Mouse (Mus musculus): Measurements from ENCODE around the gene Crygs. TPM values are rescaled to one million over a fixed set of nuclear protein-coding genes. Genes with fewer than 3 reads are reported as not detected.

Gene Crygs
- polyA plus RNA-seq, 1 experiment from 2014 or later: not detected

DNA sequence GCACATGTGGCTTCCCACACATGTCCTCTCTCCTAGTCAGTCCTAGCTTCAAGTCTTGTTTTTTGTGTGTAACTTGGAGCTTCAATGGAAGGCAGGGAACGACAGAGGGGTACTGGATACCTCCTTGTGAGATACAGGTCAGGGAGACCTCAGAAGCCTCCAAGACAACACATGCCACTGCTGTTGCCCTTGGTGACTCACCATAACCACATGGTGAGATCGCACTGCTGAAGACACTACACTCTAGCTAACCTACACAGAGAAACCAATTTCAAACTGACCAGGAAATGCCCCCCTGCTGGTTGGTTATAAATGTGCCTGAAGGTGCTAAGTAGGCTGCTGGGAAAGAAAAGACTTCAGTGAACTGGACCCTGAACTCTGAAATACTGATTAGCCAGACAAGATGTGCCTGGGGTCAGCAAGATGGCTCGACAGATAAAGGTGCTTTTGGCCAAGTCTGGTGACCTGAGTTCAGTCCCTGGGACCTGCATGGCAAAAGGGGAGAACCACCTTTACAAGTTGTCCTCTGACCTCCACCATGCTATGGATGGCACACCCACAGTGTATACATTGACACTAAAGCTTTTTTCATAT is 21.7 kb upstream of the Crygs start:
- 92% methylated on average over 3 of the region's 3 CpGs for WGBS
- no peaks in the 10 kb centered on the region for H3K4me1 ChIP-seq
- H3K4me2 ChIP-seq: no peak overlapping the region
- no peaks in the 10 kb centered on the region; the same call in 1 of the 2 replicates for H3K36me3 ChIP-seq (replicated peaks)
- no peak overlapping the region for H3K4me3 ChIP-seq
- no peak overlapping the region for H3K9ac ChIP-seq
- H3K9me3 ChIP-seq: no peaks in the 10 kb centered on the region
- no peaks in the 10 kb centered on the region for H3K27me3 ChIP-seq (replicated peaks)
- H3K27ac ChIP-seq: no peak overlapping the region
- ATAC-seq (replicated peaks): no peak

DNA sequence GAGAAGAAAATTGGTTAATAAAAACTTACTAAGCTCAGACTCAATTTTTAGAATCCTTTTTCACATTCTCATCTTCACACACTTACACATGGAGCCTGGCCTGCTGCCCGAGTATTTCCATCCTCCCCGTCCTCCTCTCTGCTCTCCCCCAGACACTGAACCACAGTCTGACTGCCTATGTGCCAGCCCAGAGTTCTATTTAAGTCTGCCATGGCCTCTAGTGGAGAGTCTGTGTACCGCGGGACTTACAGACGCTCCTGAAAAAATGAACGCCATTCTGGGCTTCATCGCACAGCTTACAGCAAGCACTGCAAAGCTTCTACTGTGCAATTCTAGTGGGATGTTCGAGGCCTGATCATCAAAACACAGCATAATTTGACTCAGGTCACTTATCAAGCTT is 9.4 kb upstream of the Crygs start:
- Histone ChIP-seq H3K4me2 (no peak overlapping the region), H3K9me3 (no peaks in the 10 kb centered on the region), H3K27ac (no peak overlapping the region), H3K9ac (no peak overlapping the region), H3K27me3 (replicated peaks) (no peaks in the 10 kb centered on the region), H3K4me1 (no peaks in the 10 kb centered on the region), H3K4me3 (no peak overlapping the region), H3K36me3 (replicated peaks) (peaks cover 6% of the 10 kb centered on the region; the same call in 1 of the 2 replicates)
- WGBS: 47% methylated on average over 8 of the region's 8 CpGs
- ATAC-seq (replicated peaks): peak; percentile 58; the same call in 1 of the 2 replicates

DNA sequence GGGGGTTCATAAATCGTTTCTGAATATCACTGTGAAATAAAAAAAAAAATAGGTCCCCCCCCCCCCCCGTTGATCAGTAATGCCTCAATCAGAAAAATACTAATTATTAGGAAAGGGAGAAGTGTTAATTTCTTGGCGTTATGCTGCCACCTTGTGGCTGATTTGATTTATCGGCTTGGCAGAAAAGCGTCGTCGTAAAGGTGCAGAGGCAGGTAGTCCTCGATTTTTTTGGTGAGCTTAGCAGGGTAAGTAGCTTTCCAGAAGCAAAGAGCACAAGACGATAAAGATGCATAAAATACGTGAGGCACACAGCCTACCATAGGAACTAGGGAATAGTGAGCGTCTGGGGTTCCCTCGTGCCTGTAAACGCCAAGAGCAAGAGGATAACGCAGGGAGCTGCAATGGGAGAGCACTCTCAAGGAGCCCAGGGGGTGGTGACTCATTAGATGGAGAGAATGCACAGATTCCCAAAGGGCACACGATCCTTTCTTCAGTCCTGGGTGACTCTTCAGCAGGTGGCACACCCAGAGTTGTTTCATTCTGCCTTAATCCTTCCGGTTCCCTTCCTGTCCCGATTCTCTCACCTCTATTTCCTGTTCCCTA is 3.8 kb downstream of the Crygs start:
- no peak overlapping the region for H3K9ac ChIP-seq
- H3K27ac ChIP-seq: no peak overlapping the region
- H3K36me3 ChIP-seq (replicated peaks): no peaks in the 10 kb centered on the region
- peak overlapping the region; percentile 34 for H3K4me2 ChIP-seq
- WGBS: 12% methylated on average over 17 of the region's 17 CpGs
- no peak overlapping the region for H3K4me3 ChIP-seq
- H3K27me3 ChIP-seq (replicated peaks): peaks cover 23% of the 10 kb centered on the region
- H3K4me1 ChIP-seq: no peaks in the 10 kb centered on the region
- no peaks in the 10 kb centered on the region for H3K9me3 ChIP-seq
- ATAC-seq (replicated peaks): 0 out of 2 replicates have a peak, but pooled peaks have one; percentile 52

DNA sequence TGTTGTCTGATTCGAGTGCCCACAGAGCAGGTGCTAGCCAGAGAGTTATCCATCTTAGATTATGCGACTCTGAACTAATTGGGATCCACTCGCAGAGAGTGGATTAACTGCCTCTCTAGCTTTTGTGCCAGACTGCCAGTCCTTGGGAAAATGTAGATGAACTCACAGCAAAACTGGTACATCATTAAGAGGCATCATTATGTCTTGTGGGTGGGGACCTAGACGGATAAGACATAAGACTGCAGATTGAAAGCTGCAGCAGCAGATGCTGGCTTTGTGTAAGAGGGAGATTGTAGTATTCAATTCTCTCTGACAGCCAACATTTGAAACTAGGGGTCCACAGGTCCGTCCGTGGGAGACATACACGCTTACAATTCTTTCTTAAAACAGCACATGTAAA is 8.6 kb downstream of the Crygs start:
- Histone ChIP-seq H3K27me3 (replicated peaks) (peaks cover 28% of the 10 kb centered on the region), H3K4me1 (peaks cover 4% of the 10 kb centered on the region; the same call in 1 of the 2 replicates), H3K36me3 (replicated peaks) (no peaks in the 10 kb centered on the region), H3K27ac (no peak overlapping the region), H3K9ac (no peak overlapping the region), H3K4me3 (no peak overlapping the region), H3K9me3 (no peaks in the 10 kb centered on the region), H3K4me2 (no peak overlapping the region)
- no peak for ATAC-seq (replicated peaks)
- 58% methylated on average over 7 of the region's 7 CpGs for WGBS

DNA sequence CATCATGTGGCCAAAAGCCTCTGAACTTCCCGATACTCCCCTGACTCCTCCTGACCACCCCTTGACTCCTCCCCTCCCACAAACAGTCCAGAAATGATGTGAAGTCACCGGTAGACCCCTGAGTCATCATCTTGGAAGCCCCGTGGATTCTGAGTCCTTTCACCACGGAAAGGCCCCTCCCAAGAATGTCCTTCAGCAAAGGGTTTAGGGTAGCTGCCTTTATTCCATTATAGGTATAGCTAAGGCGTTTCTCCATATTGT is 10.6 kb downstream of the Crygs start:
- no peak overlapping the region for H3K9ac ChIP-seq
- ATAC-seq (replicated peaks): 0 out of 2 replicates have a peak, but pooled peaks have one; percentile 35
- 6% methylated on average over 5 of the region's 5 CpGs for WGBS
- peaks cover 37% of the 10 kb centered on the region for H3K27me3 ChIP-seq (replicated peaks)
- no peaks in the 10 kb centered on the region for H3K9me3 ChIP-seq
- H3K27ac ChIP-seq: no peak overlapping the region
- no peak overlapping the region for H3K4me3 ChIP-seq
- no peak overlapping the region for H3K4me2 ChIP-seq
- peaks cover 4% of the 10 kb centered on the region; the same call in 1 of the 2 replicates for H3K4me1 ChIP-seq
- no peaks in the 10 kb centered on the region for H3K36me3 ChIP-seq (replicated peaks)

DNA sequence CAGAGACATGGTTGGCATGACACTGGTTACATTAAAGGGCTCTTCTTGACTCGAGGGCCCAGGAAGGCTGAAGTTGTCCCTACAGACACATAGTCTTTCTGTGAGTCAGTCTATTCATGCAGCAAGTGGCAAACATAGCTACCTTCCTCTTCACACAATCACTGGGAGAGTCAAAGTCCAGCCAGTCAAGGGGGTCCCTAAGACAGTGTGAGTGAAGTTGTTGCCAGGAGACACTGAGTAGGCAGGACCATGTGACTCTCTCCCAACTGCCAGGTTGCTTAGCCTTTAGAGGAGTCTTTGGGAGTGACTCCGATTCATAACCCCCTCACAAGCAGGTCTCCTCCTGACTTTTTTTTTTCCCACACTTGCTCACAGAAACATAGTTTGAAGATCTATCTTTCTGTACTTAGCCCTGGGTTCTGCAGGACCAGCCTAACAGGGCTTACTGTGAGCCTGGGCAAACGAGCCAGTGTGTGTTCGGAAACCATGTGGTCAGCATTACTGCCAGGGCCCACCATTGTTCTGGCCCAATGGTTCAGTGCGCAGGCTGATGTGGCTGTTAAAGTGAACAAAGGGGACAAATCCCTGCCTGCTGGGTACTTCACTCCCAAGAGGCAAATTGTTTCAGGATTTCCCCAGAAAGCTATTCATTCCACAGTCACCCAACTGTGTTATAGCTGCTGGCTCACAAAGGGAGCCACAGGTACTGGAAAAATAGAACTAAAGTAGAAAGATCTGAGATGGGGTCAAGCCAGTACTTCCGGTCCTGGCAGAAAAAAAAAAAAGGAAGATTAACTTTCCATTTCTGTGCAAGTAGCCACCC is 11.1 kb downstream of the Crygs start:
- Histone ChIP-seq H3K9me3 (no peaks in the 10 kb centered on the region), H3K4me1 (peaks cover 4% of the 10 kb centered on the region; the same call in 1 of the 2 replicates), H3K27me3 (replicated peaks) (peaks cover 37% of the 10 kb centered on the region), H3K27ac (no peak overlapping the region), H3K4me2 (no peak overlapping the region), H3K4me3 (no peak overlapping the region), H3K36me3 (replicated peaks) (no peaks in the 10 kb centered on the region), H3K9ac (no peak overlapping the region)
- 9% methylated on average over 6 of the region's 6 CpGs for WGBS
- peak; percentile 71 for ATAC-seq (replicated peaks)

DNA sequence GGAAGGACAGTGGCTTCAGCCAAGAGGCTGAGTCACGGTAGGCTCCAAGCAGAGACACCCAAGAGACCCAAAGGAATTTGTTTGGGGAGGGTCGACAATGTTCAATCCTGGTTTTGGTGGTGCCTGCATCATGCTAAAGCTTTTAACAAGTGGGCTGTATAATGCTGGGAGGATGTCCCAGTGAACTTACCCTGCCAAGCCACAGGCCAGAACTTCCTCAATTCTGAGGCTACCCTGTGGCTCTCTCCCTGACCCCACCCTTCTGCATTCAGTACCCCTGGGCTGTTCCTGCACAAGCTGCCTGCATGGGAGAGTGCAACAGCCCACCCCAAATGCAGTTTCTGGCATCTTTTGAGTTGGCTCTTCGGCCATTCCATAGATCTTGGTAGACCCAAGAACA is 12.9 kb downstream of the Crygs start:
- Histone ChIP-seq H3K9ac (no peak overlapping the region), H3K27me3 (replicated peaks) (peaks cover 34% of the 10 kb centered on the region), H3K36me3 (replicated peaks) (no peaks in the 10 kb centered on the region), H3K4me2 (no peak overlapping the region), H3K9me3 (no peaks in the 10 kb centered on the region), H3K4me3 (no peak overlapping the region), H3K4me1 (peaks cover 4% of the 10 kb centered on the region; the same call in 1 of the 2 replicates), H3K27ac (no peak overlapping the region)
- WGBS: 86% methylated on average over 3 of the region's 3 CpGs
- no peak for ATAC-seq (replicated peaks)

DNA sequence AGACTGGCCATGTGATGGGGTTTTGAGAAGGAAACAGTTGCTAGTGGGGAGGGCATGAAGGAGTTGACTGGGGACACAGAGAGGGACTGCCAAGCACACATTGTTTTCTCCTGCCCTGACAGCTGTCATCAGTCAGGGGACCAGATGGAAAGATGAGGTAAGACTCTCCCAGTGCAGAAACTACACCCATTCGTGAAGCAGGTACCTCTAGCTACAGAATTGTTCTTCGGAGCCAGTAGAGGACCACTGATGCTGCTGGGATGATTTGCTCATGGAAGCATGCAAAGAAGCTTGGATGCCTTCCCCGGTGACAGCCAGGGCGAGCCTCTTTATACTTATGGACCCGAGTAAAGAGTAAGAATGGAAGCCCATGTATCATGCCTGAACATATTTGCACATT is 13.9 kb downstream of the Crygs start:
- Histone ChIP-seq H3K36me3 (replicated peaks) (no peaks in the 10 kb centered on the region), H3K9me3 (no peaks in the 10 kb centered on the region), H3K4me1 (peaks cover 4% of the 10 kb centered on the region; the same call in 1 of the 2 replicates), H3K9ac (no peak overlapping the region), H3K27me3 (replicated peaks) (peaks cover 34% of the 10 kb centered on the region), H3K4me2 (no peak overlapping the region), H3K27ac (no peak overlapping the region), H3K4me3 (no peak overlapping the region)
- ATAC-seq (replicated peaks): no peak
- 86% methylated on average over 5 of the region's 5 CpGs for WGBS

DNA sequence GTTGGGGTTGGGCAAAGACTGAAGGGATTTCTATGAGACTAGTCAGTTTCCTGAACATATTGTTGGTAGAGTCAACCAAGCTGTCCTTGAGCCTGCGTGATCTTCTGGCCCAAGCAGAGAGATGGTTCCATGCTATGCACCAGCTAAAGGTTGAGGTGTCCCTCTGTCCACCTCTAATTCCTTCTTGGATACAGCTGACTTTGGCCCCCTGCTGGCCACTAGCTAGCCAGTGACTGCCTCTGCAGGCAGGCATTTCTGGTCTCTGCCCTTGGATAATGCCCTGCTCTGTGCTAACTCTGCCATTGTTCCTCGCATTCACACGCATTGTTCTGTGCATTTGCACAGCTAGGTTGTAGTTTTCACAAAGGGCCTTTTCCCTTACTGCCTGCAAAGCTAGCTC is 15.9 kb downstream of the Crygs start:
- peaks cover 4% of the 10 kb centered on the region; the same call in 1 of the 2 replicates for H3K4me1 ChIP-seq
- no peak for ATAC-seq (replicated peaks)
- H3K36me3 ChIP-seq (replicated peaks): no peaks in the 10 kb centered on the region
- WGBS: 45% methylated on average over 3 of the region's 3 CpGs
- no peak overlapping the region for H3K4me2 ChIP-seq
- H3K9ac ChIP-seq: no peak overlapping the region
- peaks cover 32% of the 10 kb centered on the region for H3K27me3 ChIP-seq (replicated peaks)
- H3K27ac ChIP-seq: no peak overlapping the region
- no peak overlapping the region for H3K4me3 ChIP-seq
- H3K9me3 ChIP-seq: no peaks in the 10 kb centered on the region

DNA sequence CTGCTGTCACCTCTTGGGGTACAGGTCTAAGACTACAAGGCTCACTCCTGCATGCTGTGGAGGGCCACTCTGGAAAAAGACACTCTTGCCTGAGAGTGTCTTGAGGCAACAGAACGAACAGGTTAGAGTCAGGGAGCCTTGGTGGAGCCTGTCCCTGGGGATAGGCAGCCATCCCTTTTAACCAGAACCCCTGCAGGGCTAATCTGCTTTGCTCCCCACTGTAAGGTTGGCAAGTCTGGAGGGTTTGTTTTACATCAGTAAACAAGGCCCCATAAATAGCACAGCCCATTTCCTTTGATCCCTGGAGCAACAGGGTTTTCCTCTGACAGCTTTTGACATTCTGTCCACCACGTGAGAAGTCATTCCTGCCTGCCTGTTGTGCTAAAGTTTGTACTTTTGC is 20.1 kb downstream of the Crygs start:
- Histone ChIP-seq H3K4me2 (no peak overlapping the region), H3K36me3 (replicated peaks) (no peaks in the 10 kb centered on the region), H3K4me3 (no peak overlapping the region), H3K27ac (no peak overlapping the region), H3K4me1 (no peaks in the 10 kb centered on the region), H3K9ac (no peak overlapping the region), H3K9me3 (no peaks in the 10 kb centered on the region), H3K27me3 (replicated peaks) (peaks cover 7% of the 10 kb centered on the region)
- no peak for ATAC-seq (replicated peaks)
- 9% methylated on average over 2 of the region's 2 CpGs for WGBS

DNA sequence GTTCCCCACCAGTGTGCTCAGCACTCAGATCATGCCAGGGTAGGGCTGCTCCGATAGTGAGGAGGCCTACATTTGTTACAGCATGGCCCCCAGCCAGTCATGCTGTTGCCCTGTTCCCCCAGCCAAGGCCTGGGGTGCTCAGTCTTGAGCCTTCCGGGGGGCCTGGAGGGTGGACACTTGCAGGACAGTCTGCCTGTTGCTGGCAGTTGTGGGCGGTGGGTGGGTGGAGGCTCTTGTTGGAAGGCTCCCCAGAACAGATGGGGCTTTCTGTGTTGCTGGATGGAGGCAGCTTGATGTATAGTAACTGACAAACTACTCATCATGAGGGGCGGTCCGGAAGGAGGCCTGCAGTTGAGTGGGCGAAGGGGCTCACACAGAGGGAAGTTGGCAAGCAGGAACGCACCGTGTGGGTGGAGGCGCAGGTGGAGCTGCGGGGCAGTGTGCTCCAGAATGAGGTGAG is 21.4 kb downstream of the Crygs start:
- 64% methylated on average over 10 of the region's 10 CpGs for WGBS
- Histone ChIP-seq H3K27ac (no peak overlapping the region), H3K9me3 (no peaks in the 10 kb centered on the region), H3K4me2 (no peak overlapping the region), H3K4me3 (no peak overlapping the region), H3K27me3 (replicated peaks) (peaks cover 6% of the 10 kb centered on the region; the same call in 1 of the 2 replicates), H3K9ac (no peak overlapping the region), H3K36me3 (replicated peaks) (no peaks in the 10 kb centered on the region), H3K4me1 (no peaks in the 10 kb centered on the region)
- ATAC-seq (replicated peaks): 0 out of 2 replicates have a peak, but pooled peaks have one; percentile 27

DNA sequence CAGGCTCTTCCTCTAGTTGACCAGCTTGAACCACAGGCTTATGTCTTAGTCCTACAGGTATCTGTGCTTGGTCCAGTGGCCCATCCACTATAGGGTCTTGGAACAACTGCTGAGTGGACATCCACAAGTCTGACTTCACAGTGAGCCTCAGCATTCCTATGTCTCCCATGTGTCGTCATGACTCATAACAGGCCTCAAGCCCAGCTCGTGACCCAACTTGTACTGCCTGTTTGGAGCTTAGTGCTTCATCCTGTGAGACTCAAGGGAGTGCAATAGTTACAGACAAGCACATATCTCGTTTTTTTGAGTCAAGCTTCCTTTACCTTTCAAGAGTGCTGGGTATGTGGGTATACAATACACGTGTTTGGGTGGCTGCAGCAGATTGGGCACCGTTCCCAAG is 28.7 kb downstream of the Crygs start:
- Histone ChIP-seq H3K27ac (no peak overlapping the region), H3K9ac (no peak overlapping the region), H3K4me1 (no peaks in the 10 kb centered on the region), H3K27me3 (replicated peaks) (no peaks in the 10 kb centered on the region), H3K36me3 (replicated peaks) (no peaks in the 10 kb centered on the region), H3K4me3 (no peak overlapping the region), H3K4me2 (no peak overlapping the region), H3K9me3 (no peaks in the 10 kb centered on the region)
- no peak for ATAC-seq (replicated peaks)
- 84% methylated on average over 5 of the region's 5 CpGs for WGBS

Data from midbrain, embryonic 15.5 days (tissue).